Mouse (Mus musculus): Measurements from ENCODE around the gene Zfp951. TPM values are rescaled to one million over a fixed set of nuclear protein-coding genes. Genes with fewer than 3 reads are reported as not detected.
A peak's percentile ranks its signal among the peaks of the same experiment; 100 is the strongest.
"Not testable (repeated sequence)": the region's sequence is repeated elsewhere in the genome, so short reads cannot be mapped to it uniquely, and the experiment has no call there.

The Zfp951 gene
- total RNA-seq (2021) = 1 to 10 TPM; 1.4 to 1.9 TPM
- long read RNA-seq, experiment 1 = 0 reads
- long read RNA-seq, experiment 2, partial matches to known transcripts = 0 of 1 reads
- long read RNA-seq, experiment 2, other reads (novel, unspliced or antisense) = 1 of 1 reads

DNA sequence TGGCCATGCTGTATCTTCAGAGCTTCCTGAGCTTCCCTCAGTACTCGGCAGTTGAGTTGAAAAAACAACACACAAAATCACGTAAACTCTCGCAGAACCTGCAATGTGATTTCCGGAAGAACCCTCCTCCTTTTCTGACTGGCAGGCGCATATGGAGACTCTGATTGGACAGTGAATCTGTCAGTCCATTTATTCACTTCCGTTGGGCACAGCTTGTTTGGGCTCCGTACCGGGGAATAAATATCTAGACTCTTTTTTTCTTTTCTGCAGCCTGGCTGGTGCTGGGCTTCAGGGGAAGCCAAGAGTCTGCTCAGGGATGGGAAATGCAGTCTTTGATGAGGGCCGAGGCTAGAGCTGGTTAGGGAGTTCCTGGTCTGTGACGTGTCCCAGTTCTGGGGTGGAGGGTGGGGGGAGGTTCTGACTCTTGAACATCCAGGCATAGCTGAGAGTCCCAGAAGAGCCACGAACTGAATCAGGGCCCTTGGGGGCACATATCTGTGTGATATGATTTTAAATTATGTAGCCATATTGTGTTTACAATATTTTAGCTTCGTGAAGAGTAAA is at the start of gene Zfp951:
Gene Zfp951 (minus strand): TSS at position 109 of the 564 bp plus-strand sequence.
- DNase-seq = peak; percentile 10
- intact Hi-C loops (cut with DNase I; ENCODE audit: low total_unique reads) = not testable (repeated sequence)

DNA sequence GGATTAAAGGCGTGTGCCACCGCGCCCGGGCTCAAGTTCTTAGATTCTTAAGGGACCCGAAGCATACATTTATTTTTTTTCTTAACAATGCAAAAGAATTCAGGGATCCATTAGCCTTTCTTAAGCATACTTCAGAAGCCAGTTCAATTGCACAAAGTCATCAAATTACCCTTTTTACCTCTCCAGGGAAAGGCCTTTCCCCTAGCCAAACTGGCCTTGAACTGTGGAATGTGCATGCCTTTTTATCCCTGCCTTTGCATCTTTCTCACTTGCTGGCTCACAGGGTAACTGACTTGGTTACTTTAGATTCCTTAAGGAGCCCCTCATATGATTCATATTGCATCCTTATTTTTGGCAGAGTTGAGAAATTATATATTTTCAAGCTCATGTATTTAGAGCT is 46.7 kb upstream of the Zfp951 start:
- DNase-seq; intact Hi-C loops (cut with DNase I; ENCODE audit: low total_unique reads): not testable (repeated sequence)

DNA sequence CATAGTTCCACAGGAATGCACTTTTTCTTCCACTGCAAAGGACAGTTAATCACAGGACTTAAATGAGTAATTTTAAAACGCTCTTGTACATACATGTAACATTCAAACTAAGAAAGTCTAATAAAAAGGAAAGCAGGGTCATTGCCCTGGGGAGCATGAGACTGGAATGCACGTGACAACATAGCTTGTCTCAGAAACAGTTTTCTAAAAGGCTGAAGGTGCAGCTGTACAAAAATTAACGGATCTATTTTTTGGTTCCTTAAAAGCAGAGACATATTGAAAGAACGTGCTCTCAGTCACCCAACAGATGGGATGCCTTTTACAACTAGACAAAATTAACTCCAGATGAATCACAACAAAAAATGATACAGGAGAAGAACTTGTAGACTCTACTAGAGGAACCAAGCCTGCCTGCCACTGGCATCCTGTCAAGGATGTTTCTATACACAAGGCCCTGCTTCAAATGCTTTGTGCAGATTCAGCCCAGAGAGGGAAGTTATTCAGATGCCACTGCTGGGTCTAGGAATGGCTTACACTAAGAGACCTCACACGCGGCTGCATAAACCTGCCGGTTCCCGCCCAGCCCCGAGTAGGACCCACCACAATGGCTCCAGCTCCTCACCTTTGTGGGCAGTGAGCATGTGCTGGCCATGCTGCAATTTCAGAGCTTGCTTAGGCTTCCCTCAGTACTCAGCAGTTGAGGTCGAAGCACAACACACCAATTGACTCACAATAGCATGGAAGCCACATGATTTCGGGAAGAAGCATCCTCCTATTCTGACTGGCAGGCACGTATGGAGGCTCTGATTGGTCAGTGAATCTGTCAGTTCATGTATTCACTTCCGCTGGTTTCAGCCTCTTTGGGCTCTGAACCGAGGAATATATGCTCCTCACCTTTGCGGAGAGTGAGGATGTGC is 567 bp downstream of the Zfp951 start:
- intact Hi-C loops (cut with DNase I; ENCODE audit: low total_unique reads) = not testable (repeated sequence)
- peak; percentile 6 for DNase-seq

DNA sequence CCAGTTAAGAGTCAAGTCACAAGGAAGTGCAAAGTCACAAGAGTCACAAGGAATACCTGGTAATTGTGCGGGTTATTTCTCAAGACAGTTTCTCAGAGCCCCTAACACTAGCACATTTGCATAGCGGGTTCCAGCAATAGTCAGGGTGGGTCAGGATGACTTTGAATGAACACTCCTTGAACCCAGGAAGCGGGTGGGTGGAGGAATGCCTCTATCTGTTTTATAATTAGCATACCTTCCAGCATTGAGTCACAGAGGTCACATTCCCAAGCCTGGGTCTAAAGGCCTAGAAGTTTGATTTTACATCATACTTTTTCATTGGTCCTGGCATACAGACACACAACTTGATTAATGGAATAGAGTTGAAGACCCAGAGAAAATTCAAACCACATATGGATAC is 5.3 kb downstream of the Zfp951 start:
- DNase-seq; intact Hi-C loops (cut with DNase I; ENCODE audit: low total_unique reads): not testable (repeated sequence)

DNA sequence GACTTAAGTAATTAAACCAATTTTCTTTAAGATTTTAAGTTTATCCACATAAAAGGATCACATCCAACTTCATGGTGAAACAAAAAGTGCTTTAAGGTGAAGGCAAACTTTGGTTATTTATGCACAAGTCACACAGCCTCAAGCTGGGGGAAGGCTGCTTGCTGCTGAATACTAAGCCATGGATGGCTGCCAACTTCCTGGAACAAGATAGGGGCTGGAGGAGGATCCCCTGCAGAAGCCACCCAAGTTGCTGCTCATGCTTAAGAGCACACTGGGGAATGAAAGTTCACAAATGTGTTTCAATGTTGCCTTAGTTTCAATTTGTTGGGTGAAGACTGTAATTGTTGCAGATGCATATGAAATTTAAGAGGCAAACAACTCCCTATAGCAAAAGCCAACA is 26.5 kb downstream of the Zfp951 start:
- intact Hi-C loops (cut with DNase I; ENCODE audit: low total_unique reads) = no loop called here

DNA sequence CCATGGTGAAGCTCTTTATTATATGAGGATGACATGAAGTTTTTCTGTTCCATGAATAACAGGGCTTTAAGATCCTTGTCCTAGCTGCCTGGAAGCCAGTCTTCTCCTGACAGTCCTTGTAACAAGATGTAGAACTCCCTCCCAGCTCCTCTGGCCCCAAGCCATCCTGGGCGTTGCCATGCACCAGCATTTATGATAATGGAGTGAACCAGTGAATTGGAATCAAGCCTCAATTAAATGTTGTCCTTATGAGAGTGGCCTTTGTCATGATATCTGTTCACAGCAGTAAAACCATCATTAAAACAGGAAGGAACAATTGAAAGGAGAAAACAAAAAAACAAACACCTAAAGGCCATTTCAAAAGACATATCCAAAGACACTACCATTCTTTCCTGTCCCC is 30.3 kb downstream of the Zfp951 start:
- intact Hi-C loops (cut with DNase I; ENCODE audit: low total_unique reads) = no loop called here
- no peak for DNase-seq

More for the DNA sequence above, 26.5 kb downstream of the Zfp951 start:
- no peak for DNase-seq

DNA sequence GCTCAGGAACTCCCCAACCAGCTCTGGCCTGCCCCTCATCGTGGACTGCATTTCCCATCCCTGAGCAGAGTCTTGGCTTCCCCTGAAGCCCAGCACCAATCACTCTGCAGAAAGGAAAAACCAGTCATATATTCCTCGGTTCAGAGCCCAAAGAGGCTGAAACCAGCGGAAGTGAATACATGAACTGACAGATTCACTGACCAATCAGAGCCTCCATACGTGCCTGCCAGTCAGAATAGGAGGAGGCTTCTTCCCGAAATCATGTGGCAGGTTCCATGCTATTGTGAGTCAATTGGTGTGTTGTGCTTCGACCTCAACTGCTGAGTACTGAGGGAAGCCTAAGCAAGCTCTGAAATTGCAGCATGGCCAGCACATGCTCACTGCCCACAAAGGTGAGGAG is 89.7 kb downstream of the Zfp951 start:
- intact Hi-C loops (cut with DNase I; ENCODE audit: low total_unique reads); DNase-seq: not testable (repeated sequence)

Other genes starting within 250 kb of the Zfp951 start
- under 1 TPM; 0.20 to 0.37 TPM for gene Abcg3, start 122.6 kb upstream of the Zfp951 start, total RNA-seq (2021)

Measured in gastrocnemius, postnatal 14 days (tissue).